Mouse (Mus musculus): Measurements from ENCODE around the gene Swap70.

- no peak for TF ChIP-seq CTCF (IDR thresholded peaks at IDR 0.05; ENCODE audit: extremely low read depth, insufficient read depth, low read length)
- TF ChIP-seq POLR2A (IDR thresholded peaks at IDR 0.05; ENCODE audit: extremely low read depth, insufficient read depth, low read length), result no peak
Measured at GRCm38 (mm10) chr7:110288731-110289191, 67.2 kb downstream of the Swap70 start.

All from cortical plate, adult 2 months (tissue).